Mouse (Mus musculus) midbrain, embryonic 10.5 days (tissue): ENCODE measurements around the gene Palm. TPM values are rescaled to one million over a fixed set of nuclear protein-coding genes. Genes with fewer than 3 reads are reported as not detected.
"Not testable (repeated sequence)": the region's sequence is repeated elsewhere in the genome, so short reads cannot be mapped to it uniquely, and the experiment has no call there.

ENCODE experiments used
- DNase-seq: peaks from one replicate; pipeline ENCODE4 v3.0.0-alpha.2; 2017; ENCODE audit warnings: low spot score
- H3K27ac ChIP-seq: fragments of 300-500 bp; sonication (generic); replicated peaks from 2 replicates; pipeline ENCODE4 v1.5.1; 2016; ENCODE audit warnings: mild to moderate bottlenecking
- H3K27me3 ChIP-seq: fragments of 300-500 bp; sonication (generic); 2 replicates; pipeline ENCODE4 v1.6.1; 2016; ENCODE audit warnings: low read depth, mild to moderate bottlenecking; ENCODE audit not compliant: poor library complexity, severe bottlenecking
- H3K36me3 ChIP-seq: fragments of 300-500 bp; sonication (generic); 2 replicates; pipeline ENCODE4 v1.6.1; 2016; ENCODE audit warnings: mild to moderate bottlenecking, moderate library complexity
- H3K4me1 ChIP-seq: fragments of 300-500 bp; sonication (generic); 2 replicates; pipeline ENCODE4 v1.6.1; 2016
- H3K4me3 ChIP-seq: fragments of 300-500 bp; sonication (generic); 2 replicates; pipeline ENCODE4 v1.5.1; 2016; ENCODE audit warnings: mild to moderate bottlenecking, moderate library complexity
- H3K9me3 ChIP-seq: fragments of 300-500 bp; sonication (generic); replicated peaks from 2 replicates; pipeline ENCODE4 v1.6.1; 2016; ENCODE audit warnings: mild to moderate bottlenecking
- WGBS: fragments of 180-500 bp; shearing (Covaris S2); methylation state at CpG from one replicate; pipeline ENCODE4 v1.1.7; 2016; 5-methylcytosine and 5-hydroxymethylcytosine counted together
- polyA plus RNA-seq: library from polyadenylated mRNA; unstranded; fragments of >200 nt; fragmentation: Nextera tagmentation; extraction: Ambion mirVana; gene quantifications from 2 replicates; pipeline ENCODE4 v1.2.1, GENCODE M21; 2016

The Palm gene
- polyA plus RNA-seq = 130 and 153 TPM in 2 replicates

- no peaks in the 10 kb centered on the region for H3K27me3 ChIP-seq
- WGBS = 6% methylated on average over 51 of the region's 51 CpGs
These were observed at the start of gene Palm for GRCm38 (mm10) chr10:79793051-79793737. TSS of gene Palm (plus strand) at chr10:79793572.

GRCm38 (mm10) chr10:79743650-79744365, 49.6 kb upstream of the Palm start:
- Histone ChIP-seq H3K27me3 (no peaks in the 10 kb centered on the region), H3K4me3 (no peak overlapping the region), H3K36me3 (peaks cover 56% of the 10 kb centered on the region)

More at GRCm38 (mm10) chr10:79793051-79793737, at the start of gene Palm:
- H3K36me3 ChIP-seq = peaks cover 9% of the 10 kb centered on the region
- DNase-seq = peak; percentile 81
- peak within 1 kb of the TSS; percentile 95 for H3K4me3 ChIP-seq
- peak within 1 kb of the TSS; percentile 98 for H3K27ac ChIP-seq
- H3K9me3 ChIP-seq = no peaks in the 10 kb centered on the region
- peaks cover 48% of the 10 kb centered on the region for H3K4me1 ChIP-seq

GRCm38 (mm10) chr10:79745411-79745810, 48.0 kb upstream of the Palm start:
- no peak for DNase-seq
- peaks cover 4% of the 10 kb centered on the region; the same call in 1 of the 2 replicates for H3K9me3 ChIP-seq
- H3K36me3 ChIP-seq = peaks cover 40% of the 10 kb centered on the region
- no peaks in the 10 kb centered on the region for H3K27me3 ChIP-seq
- peaks cover 22% of the 10 kb centered on the region for H3K4me1 ChIP-seq
- WGBS = 92% methylated on average over 3 of the region's 3 CpGs
- no peak overlapping the region for H3K27ac ChIP-seq
- peak overlapping the region; percentile 73 for H3K4me3 ChIP-seq

More at GRCm38 (mm10) chr10:79743650-79744365, 49.6 kb upstream of the Palm start:
- Histone ChIP-seq H3K4me1 (peaks cover 22% of the 10 kb centered on the region), H3K9me3 (peaks cover 20% of the 10 kb centered on the region), H3K27ac (no peak overlapping the region)
- 95% methylated on average over 15 of the region's 15 CpGs for WGBS
- DNase-seq = no peak

DNA sequence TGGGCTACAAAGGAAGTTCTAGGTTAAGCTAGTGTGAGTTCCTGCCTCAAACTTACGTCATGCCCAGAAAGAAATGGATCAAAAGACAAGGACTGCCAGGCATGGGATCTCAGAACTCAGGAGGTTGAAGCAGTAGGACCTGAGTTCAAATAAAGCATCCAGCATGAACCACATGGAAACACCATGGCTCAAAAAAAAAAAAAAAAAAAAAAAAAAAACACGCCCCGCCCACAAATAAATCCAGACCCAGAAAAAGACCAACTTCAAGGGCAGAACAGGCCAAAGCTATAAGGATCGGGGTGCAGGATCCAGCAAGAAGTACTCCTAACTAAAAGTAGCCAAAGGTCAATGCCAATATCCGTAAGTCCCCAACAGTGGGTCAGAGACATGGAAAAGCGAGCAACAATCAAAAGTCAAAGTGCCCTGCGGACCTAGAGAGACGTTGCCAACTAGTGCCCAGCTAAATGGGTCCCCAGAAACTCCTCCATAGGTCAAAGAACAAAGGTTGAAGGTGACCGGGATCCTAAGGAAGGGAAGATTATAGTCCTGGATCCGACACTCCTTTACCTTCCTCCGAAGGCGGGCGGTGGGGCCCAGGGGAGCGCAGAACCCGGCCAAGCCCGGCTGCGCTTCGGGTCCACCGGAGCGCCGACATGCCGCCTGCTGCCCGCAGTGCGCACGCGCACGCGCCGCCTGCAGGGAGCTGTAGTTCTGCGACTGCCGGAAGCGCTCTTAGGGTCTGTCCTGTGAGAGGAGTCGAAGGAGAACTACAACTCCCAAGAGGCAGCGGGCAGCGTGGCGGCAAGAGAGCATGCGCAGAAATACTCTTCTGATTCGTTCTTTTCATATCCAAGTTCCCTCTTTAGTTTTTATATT, 47.2 kb upstream of the Palm start, which contains the start of gene Polrmt:
Polrmt (minus strand) TSS at position 684 of the 876 bp plus-strand sequence.
- H3K27ac ChIP-seq = peak within 1 kb of the TSS; percentile 79
- no peaks in the 10 kb centered on the region for H3K9me3 ChIP-seq
- H3K36me3 ChIP-seq = peaks cover 33% of the 10 kb centered on the region
- 4% methylated on average over 38 of the region's 38 CpGs for WGBS
- DNase-seq = peak; percentile 96
- peak within 1 kb of the TSS; percentile 73 for H3K4me3 ChIP-seq
- H3K4me1 ChIP-seq = peaks cover 16% of the 10 kb centered on the region
- H3K27me3 ChIP-seq = no peaks in the 10 kb centered on the region

DNA sequence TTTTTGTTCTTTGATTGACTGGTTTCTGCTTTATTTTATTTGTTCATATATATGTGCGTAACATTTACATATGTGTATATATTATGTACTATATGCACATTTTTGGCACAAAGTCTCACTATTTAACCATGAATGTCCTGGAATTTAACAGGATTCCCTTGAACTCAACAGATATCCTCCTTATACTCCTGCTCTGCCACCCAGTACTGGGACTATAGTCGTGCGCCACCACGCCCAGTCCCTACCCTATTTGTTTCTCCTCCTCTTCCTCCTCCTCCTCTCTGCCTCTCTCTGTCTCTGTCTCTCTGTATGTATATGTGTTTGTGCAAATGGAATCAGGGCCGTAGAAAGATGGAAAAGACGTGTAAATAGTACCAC, 46.6 kb upstream of the Palm start:
- peak overlapping the region; percentile 73 for H3K4me3 ChIP-seq
- H3K27ac ChIP-seq = peak overlapping the region; percentile 53
- H3K36me3 ChIP-seq = peaks cover 27% of the 10 kb centered on the region
- WGBS = 25% methylated on average over 6 of the region's 6 CpGs
- DNase-seq = no peak
- peaks cover 16% of the 10 kb centered on the region for H3K4me1 ChIP-seq
- H3K9me3 ChIP-seq = no peaks in the 10 kb centered on the region
- no peaks in the 10 kb centered on the region for H3K27me3 ChIP-seq

- 78% methylated on average over 6 of the region's 6 CpGs for WGBS
- no peak for DNase-seq
- no peak overlapping the region for H3K27ac ChIP-seq
- H3K36me3 ChIP-seq = peaks cover 11% of the 10 kb centered on the region
- H3K4me1 ChIP-seq = peaks cover 16% of the 10 kb centered on the region
- no peaks in the 10 kb centered on the region for H3K27me3 ChIP-seq
- no peaks in the 10 kb centered on the region for H3K9me3 ChIP-seq
- H3K4me3 ChIP-seq = peak overlapping the region; percentile 11; the same call in 1 of the 2 replicates
These were observed 44.9 kb upstream of the Palm start for GRCm38 (mm10) chr10:79748496-79748895.

GRCm38 (mm10) chr10:79754856-79755516, 38.4 kb upstream of the Palm start, which contains the start of gene Fgf22:
TSS of gene Fgf22 (plus strand) at chr10:79755076.
- peaks cover 13% of the 10 kb centered on the region for H3K4me1 ChIP-seq
- peak; percentile 83 for DNase-seq
- H3K9me3 ChIP-seq = no peaks in the 10 kb centered on the region
- peak within 1 kb of the TSS; percentile 54 for H3K4me3 ChIP-seq
- H3K27ac ChIP-seq = peak within 1 kb of the TSS; percentile 29; the same call in 1 of the 2 replicates
- under 1% methylated on average over 36 of the region's 36 CpGs for WGBS
- H3K27me3 ChIP-seq = peaks cover 14% of the 10 kb centered on the region; the same call in 1 of the 2 replicates
- H3K36me3 ChIP-seq = peaks cover 44% of the 10 kb centered on the region

GRCm38 (mm10) chr10:79755854-79756253, 37.5 kb upstream of the Palm start:
- Histone ChIP-seq H3K9me3 (no peaks in the 10 kb centered on the region), H3K4me1 (peaks cover 13% of the 10 kb centered on the region), H3K4me3 (peak overlapping the region; percentile 54), H3K27me3 (peaks cover 14% of the 10 kb centered on the region; the same call in 1 of the 2 replicates), H3K27ac (no peak overlapping the region), H3K36me3 (peaks cover 52% of the 10 kb centered on the region)
- DNase-seq = no peak
- 92% methylated on average over 3 of the region's 3 CpGs for WGBS

GRCm38 (mm10) chr10:79756660-79757059, 36.7 kb upstream of the Palm start:
- no peak overlapping the region for H3K4me3 ChIP-seq
- DNase-seq = no peak
- no peak overlapping the region for H3K27ac ChIP-seq
- peaks cover 13% of the 10 kb centered on the region for H3K4me1 ChIP-seq
- H3K27me3 ChIP-seq = peaks cover 14% of the 10 kb centered on the region; the same call in 1 of the 2 replicates
- peaks cover 60% of the 10 kb centered on the region for H3K36me3 ChIP-seq
- WGBS = 94% methylated on average over 24 of the region's 24 CpGs
- H3K9me3 ChIP-seq = no peaks in the 10 kb centered on the region

- 91% methylated on average over 1 of the region's 1 CpGs for WGBS
- H3K27ac ChIP-seq = not testable (repeated sequence)
- peaks cover 88% of the 10 kb centered on the region for H3K36me3 ChIP-seq
These were observed 33.7 kb upstream of the Palm start for GRCm38 (mm10) chr10:79759675-79760074.

GRCm38 (mm10) chr10:79760603-79761143, 32.7 kb upstream of the Palm start:
- Histone ChIP-seq H3K36me3 (peaks cover 88% of the 10 kb centered on the region), H3K4me3 (peak overlapping the region; percentile 20; the same call in 1 of the 2 replicates), H3K27me3 (peaks cover 8% of the 10 kb centered on the region; the same call in 1 of the 2 replicates), H3K4me1 (peaks cover 22% of the 10 kb centered on the region), H3K9me3 (no peaks in the 10 kb centered on the region), H3K27ac (no peak overlapping the region)
- DNase-seq = no peak
- 95% methylated on average over 11 of the region's 11 CpGs for WGBS

More at GRCm38 (mm10) chr10:79759675-79760074, 33.7 kb upstream of the Palm start:
- not testable (repeated sequence) for DNase-seq, H3K4me3 ChIP-seq, H3K9me3 ChIP-seq
- peaks cover 22% of the 10 kb centered on the region for H3K4me1 ChIP-seq
- H3K27me3 ChIP-seq = peaks cover 14% of the 10 kb centered on the region; the same call in 1 of the 2 replicates
